Mouse (Mus musculus): ENCODE results near the gene Enox1. TPM values are rescaled to one million over a fixed set of nuclear protein-coding genes. Genes with fewer than 3 reads are reported as not detected.

Enox1 gene
- polyA plus RNA-seq, 1 experiment = 0.30 TPM

GRCm38 (mm10) chr14:77255711-77256110 lies 99.1 kb downstream of the Enox1 start:
- no peak for TF ChIP-seq POLR2A (IDR thresholded peaks at IDR 0.05; ENCODE audit: low read depth, low read length)
- no peak for TF ChIP-seq CTCF (IDR thresholded peaks at IDR 0.05; ENCODE audit: extremely low read depth, insufficient read length, insufficient replicate concordance, low read depth, low read length)
- WGBS = 82% methylated on average over 6 of the region's 6 CpGs
- no peaks in the 10 kb centered on the region for H3K36me3 ChIP-seq (ENCODE audit: control insufficient read depth, insufficient read depth, low read length)
- H3K4me1 ChIP-seq (ENCODE audit: control insufficient read depth, insufficient read depth, insufficient read length, low read length) = no peaks in the 10 kb centered on the region
- no peak overlapping the region for H3K27ac ChIP-seq (ENCODE audit: insufficient read depth, low read depth, low read length)
- H3K27me3 ChIP-seq (ENCODE audit: control insufficient read depth, insufficient read depth, low read length) = no peaks in the 10 kb centered on the region
- no peak overlapping the region for H3K4me3 ChIP-seq (ENCODE audit: low read depth, low read length)

GRCm38 (mm10) chr14:77256943-77257342 lies 100.4 kb downstream of the Enox1 start:
- H3K27me3 ChIP-seq (ENCODE audit: control insufficient read depth, insufficient read depth, low read length) = no peaks in the 10 kb centered on the region
- no peak overlapping the region for H3K4me3 ChIP-seq (ENCODE audit: low read depth, low read length)
- 77% methylated on average over 2 of the region's 2 CpGs for WGBS
- H3K36me3 ChIP-seq (ENCODE audit: control insufficient read depth, insufficient read depth, low read length) = no peaks in the 10 kb centered on the region
- no peak overlapping the region for H3K27ac ChIP-seq (ENCODE audit: insufficient read depth, low read depth, low read length)
- no peak for TF ChIP-seq CTCF (IDR thresholded peaks at IDR 0.05; ENCODE audit: extremely low read depth, insufficient read length, insufficient replicate concordance, low read depth, low read length)
- TF ChIP-seq POLR2A (IDR thresholded peaks at IDR 0.05; ENCODE audit: low read depth, low read length) = no peak
- no peaks in the 10 kb centered on the region for H3K4me1 ChIP-seq (ENCODE audit: control insufficient read depth, insufficient read depth, insufficient read length, low read length)

- no peak for TF ChIP-seq POLR2A (IDR thresholded peaks at IDR 0.05; ENCODE audit: low read depth, low read length)
- TF ChIP-seq CTCF (IDR thresholded peaks at IDR 0.05; ENCODE audit: extremely low read depth, insufficient read length, insufficient replicate concordance, low read depth, low read length) = no peak
- no peak overlapping the region for H3K4me3 ChIP-seq (ENCODE audit: low read depth, low read length)
- no peak overlapping the region for H3K27ac ChIP-seq (ENCODE audit: insufficient read depth, low read depth, low read length)
- 63% methylated on average over 1 of the region's 1 CpGs for WGBS
- H3K36me3 ChIP-seq (ENCODE audit: control insufficient read depth, insufficient read depth, low read length) = no peaks in the 10 kb centered on the region
- H3K4me1 ChIP-seq (ENCODE audit: control insufficient read depth, insufficient read depth, insufficient read length, low read length) = no peaks in the 10 kb centered on the region
- H3K27me3 ChIP-seq (ENCODE audit: control insufficient read depth, insufficient read depth, low read length) = no peaks in the 10 kb centered on the region
Observed at GRCm38 (mm10) chr14:77257461-77257860, 100.9 kb downstream of the Enox1 start.

GRCm38 (mm10) chr14:77258186-77258585 lies 101.6 kb downstream of the Enox1 start:
- H3K4me1 ChIP-seq (ENCODE audit: control insufficient read depth, insufficient read depth, insufficient read length, low read length) = no peaks in the 10 kb centered on the region
- no peak overlapping the region for H3K27ac ChIP-seq (ENCODE audit: insufficient read depth, low read depth, low read length)
- H3K4me3 ChIP-seq (ENCODE audit: low read depth, low read length) = no peak overlapping the region
- TF ChIP-seq POLR2A (IDR thresholded peaks at IDR 0.05; ENCODE audit: low read depth, low read length) = no peak
- no peak for TF ChIP-seq CTCF (IDR thresholded peaks at IDR 0.05; ENCODE audit: extremely low read depth, insufficient read length, insufficient replicate concordance, low read depth, low read length)
- 56% methylated on average over 4 of the region's 4 CpGs for WGBS
- no peaks in the 10 kb centered on the region for H3K36me3 ChIP-seq (ENCODE audit: control insufficient read depth, insufficient read depth, low read length)
- no peaks in the 10 kb centered on the region for H3K27me3 ChIP-seq (ENCODE audit: control insufficient read depth, insufficient read depth, low read length)

DNA sequence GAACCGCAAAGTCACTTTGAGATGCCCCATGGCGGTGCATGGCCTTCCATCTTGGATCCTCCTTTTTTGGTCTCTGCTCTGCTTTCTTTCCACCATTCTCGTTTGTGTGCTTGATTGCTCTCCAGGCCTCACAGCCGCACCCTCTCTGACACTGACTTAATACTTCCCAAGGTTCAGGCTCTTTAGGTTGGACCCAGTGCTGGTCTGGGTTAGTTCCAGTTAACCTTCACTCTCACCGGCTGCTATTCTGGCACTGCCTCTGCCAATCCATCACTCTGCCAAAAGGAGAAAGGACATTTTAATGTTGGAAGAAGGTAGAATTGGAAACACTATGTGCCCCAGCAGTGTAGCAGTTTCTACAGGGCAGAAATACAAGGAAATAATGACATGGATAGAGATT lies 103.1 kb downstream of the Enox1 start:
- no peaks in the 10 kb centered on the region for H3K4me1 ChIP-seq (ENCODE audit: control insufficient read depth, insufficient read depth, insufficient read length, low read length)
- TF ChIP-seq CTCF (IDR thresholded peaks at IDR 0.05; ENCODE audit: extremely low read depth, insufficient read length, insufficient replicate concordance, low read depth, low read length) (no peak), POLR2A (IDR thresholded peaks at IDR 0.05; ENCODE audit: low read depth, low read length) (no peak)
- H3K4me3 ChIP-seq (ENCODE audit: low read depth, low read length) = no peak overlapping the region
- H3K36me3 ChIP-seq (ENCODE audit: control insufficient read depth, insufficient read depth, low read length) = no peaks in the 10 kb centered on the region
- no peak overlapping the region for H3K27ac ChIP-seq (ENCODE audit: insufficient read depth, low read depth, low read length)
- 85% methylated on average over 5 of the region's 5 CpGs for WGBS
- no peaks in the 10 kb centered on the region for H3K27me3 ChIP-seq (ENCODE audit: control insufficient read depth, insufficient read depth, low read length)

- WGBS = 69% methylated on average over 4 of the region's 4 CpGs
Observed at GRCm38 (mm10) chr14:77260107-77260506, 103.5 kb downstream of the Enox1 start.

DNA sequence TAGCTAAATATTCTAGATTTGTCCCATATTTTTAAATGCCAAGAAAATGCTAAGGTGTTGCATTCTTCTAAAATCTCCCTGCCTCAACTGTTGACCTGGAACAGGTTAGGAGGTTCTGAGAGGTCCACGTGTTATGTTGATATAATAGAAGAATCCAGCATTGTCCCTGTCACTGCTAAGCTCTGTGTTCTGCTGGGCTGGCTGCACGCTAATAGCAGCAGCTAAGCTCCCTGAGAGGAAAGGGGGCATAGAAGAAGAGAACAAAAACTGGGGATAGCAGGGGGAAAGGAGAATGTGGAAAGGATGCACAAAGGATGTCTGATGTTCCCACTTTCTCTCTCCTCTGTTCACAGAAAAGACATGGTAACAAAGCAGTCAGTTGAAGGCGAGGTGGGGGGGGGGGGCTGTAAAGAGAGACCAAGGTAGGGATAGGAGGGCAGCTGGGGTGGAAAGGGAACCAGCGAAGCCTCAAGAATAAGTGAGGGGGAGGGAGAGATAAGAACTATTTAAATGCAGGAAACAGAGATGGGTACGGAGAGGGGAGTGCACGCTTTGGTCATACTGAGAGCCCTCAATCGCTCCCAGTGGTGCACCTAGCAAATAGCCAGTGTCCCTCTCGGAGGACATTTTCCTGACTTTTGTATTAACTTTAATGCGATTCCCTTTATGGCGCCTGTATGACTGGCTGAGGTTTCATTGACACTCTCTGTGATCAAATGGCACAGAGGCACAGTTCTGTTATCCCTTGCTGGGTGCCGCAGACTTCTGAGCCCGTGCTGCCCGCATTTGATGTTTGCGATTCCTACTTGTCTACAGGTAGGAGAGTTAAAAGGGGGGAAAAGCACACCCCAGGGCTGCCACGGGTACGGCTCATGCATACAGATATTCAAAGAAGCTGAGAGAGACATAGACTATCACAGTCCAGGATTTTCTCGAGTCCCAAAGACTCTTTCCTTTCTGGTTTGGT lies 110.5 kb downstream of the Enox1 start:
- TF ChIP-seq POLR2A (IDR thresholded peaks at IDR 0.05; ENCODE audit: low read depth, low read length) (no peak), CTCF (IDR thresholded peaks at IDR 0.05; ENCODE audit: extremely low read depth, insufficient read length, insufficient replicate concordance, low read depth, low read length) (no peak)
- H3K36me3 ChIP-seq (ENCODE audit: control insufficient read depth, insufficient read depth, low read length) = no peaks in the 10 kb centered on the region
- no peaks in the 10 kb centered on the region for H3K27me3 ChIP-seq (ENCODE audit: control insufficient read depth, insufficient read depth, low read length)
- WGBS = 82% methylated on average over 17 of the region's 17 CpGs
- H3K27ac ChIP-seq (ENCODE audit: insufficient read depth, low read depth, low read length) = no peak overlapping the region
- H3K4me1 ChIP-seq (ENCODE audit: control insufficient read depth, insufficient read depth, insufficient read length, low read length) = no peaks in the 10 kb centered on the region
- H3K4me3 ChIP-seq (ENCODE audit: low read depth, low read length) = no peak overlapping the region

More at GRCm38 (mm10) chr14:77260107-77260506, 103.5 kb downstream of the Enox1 start:
- Histone ChIP-seq H3K27ac (ENCODE audit: insufficient read depth, low read depth, low read length) (no peak overlapping the region), H3K27me3 (ENCODE audit: control insufficient read depth, insufficient read depth, low read length) (no peaks in the 10 kb centered on the region), H3K36me3 (ENCODE audit: control insufficient read depth, insufficient read depth, low read length) (no peaks in the 10 kb centered on the region), H3K4me1 (ENCODE audit: control insufficient read depth, insufficient read depth, insufficient read length, low read length) (no peaks in the 10 kb centered on the region), H3K4me3 (ENCODE audit: low read depth, low read length) (no peak overlapping the region)
- TF ChIP-seq POLR2A (IDR thresholded peaks at IDR 0.05; ENCODE audit: low read depth, low read length) (no peak), CTCF (IDR thresholded peaks at IDR 0.05; ENCODE audit: extremely low read depth, insufficient read length, insufficient replicate concordance, low read depth, low read length) (no peak)
